Mouse (Mus musculus) CH12.LX (cell line): ENCODE results near the gene Aqr. TPM values are rescaled to one million over a fixed set of nuclear protein-coding genes. Genes with fewer than 3 reads are reported as not detected.

Source experiments
- DNase-seq: peaks from one replicate; pipeline ENCODE4 v3.0.0-alpha.2; 2013; ENCODE audit errors: extremely low read depth
- H3K27ac ChIP-seq: 2 replicates; pipeline ENCODE4 v1.5.1; 2012; ENCODE audit warnings: low read depth, mild to moderate bottlenecking, control low read depth, moderate library complexity; ENCODE audit not compliant: insufficient read depth
- H3K27me3 ChIP-seq: replicated peaks from 2 replicates; pipeline ENCODE3; 2012; ENCODE audit warnings: inconsistent platforms
- H3K36me3 ChIP-seq, 2 experiments: replicated peaks in 1 of 2; 2 replicates each; pipeline versions ENCODE3 to v1.6.1; 2012; ENCODE audit warnings: inconsistent platforms in 1 of 2, low read length in 1 of 2, mild to moderate bottlenecking in 1 of 2, mixed read lengths in 1 of 2, moderate library complexity in 1 of 2; ENCODE audit not compliant: control insufficient read depth in 1 of 2, insufficient read depth in 1 of 2
- H3K4me1 ChIP-seq, 2 experiments: 2 replicates each; pipeline ENCODE4 v1.6.1; 2012; ENCODE audit warnings: inconsistent platforms in 1 of 2, moderate library complexity in 1 of 2; ENCODE audit not compliant: insufficient read depth in 2 of 2, control insufficient read depth in 1 of 2
- H3K4me2 ChIP-seq: 2 replicates; pipeline ENCODE4 v1.6.1; 2012; ENCODE audit warnings: low read depth, mild to moderate bottlenecking, control low read depth; ENCODE audit not compliant: poor library complexity, insufficient read depth, severe bottlenecking
- H3K4me3 ChIP-seq, 3 experiments: fragments of 150-350 bp in 1 of 3; sonication (generic) in 1 of 3; replicated peaks in 1 of 3; 2 replicates each; pipeline versions ENCODE3 to v1.5.1; 2011 to 2012; ENCODE audit warnings: low read depth in 2 of 3, low read length in 2 of 3, mild to moderate bottlenecking in 2 of 3, moderate library complexity in 2 of 3, control low read depth in 1 of 3, improper control_type of control experiment in 1 of 3, inconsistent platforms in 1 of 3, mixed read lengths in 1 of 3; ENCODE audit not compliant: poor library complexity in 1 of 3
- H3K79me2 ChIP-seq: replicated peaks from 2 replicates; pipeline ENCODE4 v1.6.1; 2012; ENCODE audit warnings: mild to moderate bottlenecking, moderate library complexity; ENCODE audit not compliant: control insufficient read depth, poor library complexity, insufficient read depth, severe bottlenecking; ENCODE audit errors: extremely low read depth
- H3K9ac ChIP-seq: 2 replicates; pipeline ENCODE4 v1.6.1; 2012; ENCODE audit warnings: low read depth, mild to moderate bottlenecking, control low read depth, moderate library complexity; ENCODE audit not compliant: insufficient read depth
- H3K9me3 ChIP-seq: replicated peaks from 2 replicates; pipeline ENCODE3; 2012; ENCODE audit warnings: low read length, inconsistent platforms, mixed read lengths
- CTCF ChIP-seq, 2 experiments: IDR thresholded peaks in 1 of 2; conservative IDR thresholded peaks in 1 of 2; 2 replicates each; pipeline ENCODE4 v1.5.1; 2011 to 2012; ENCODE audit warnings: low read depth in 2 of 2, low read length in 2 of 2, improper control_type of control experiment in 1 of 2, inconsistent platforms in 1 of 2, mild to moderate bottlenecking in 1 of 2, moderate library complexity in 1 of 2
- ELF1 ChIP-seq: IDR thresholded peaks from 2 replicates; pipeline ENCODE4 v1.6.1; 2014; ENCODE audit warnings: low read depth, mild to moderate bottlenecking, inconsistent platforms, low read length, improper control_type of control experiment
- EP300 ChIP-seq: IDR thresholded peaks from 2 replicates; pipeline ENCODE4 v1.6.1; 2011; ENCODE audit warnings: low read length, improper control_type of control experiment
- ETS1 ChIP-seq: conservative IDR thresholded peaks from 2 replicates; pipeline ENCODE4 v1.6.1; 2012; ENCODE audit warnings: low read depth, mild to moderate bottlenecking, inconsistent platforms, low read length, improper control_type of control experiment, moderate library complexity
- GABPA ChIP-seq: IDR thresholded peaks from 2 replicates; pipeline ENCODE4 v1.6.1; 2012; ENCODE audit warnings: low read depth, low read length, improper control_type of control experiment, inconsistent platforms; ENCODE audit not compliant: insufficient replicate concordance
- JUND ChIP-seq: conservative IDR thresholded peaks from 2 replicates; pipeline ENCODE4 v1.6.1; 2011; ENCODE audit warnings: low read depth, low read length, improper control_type of control experiment
- KAT2A ChIP-seq: IDR thresholded peaks from 2 replicates; pipeline ENCODE4 v1.6.1; 2012; ENCODE audit warnings: low read length, improper control_type of control experiment, inconsistent platforms; ENCODE audit not compliant: insufficient replicate concordance
- MAFK ChIP-seq: IDR thresholded peaks from 2 replicates; pipeline ENCODE4 v1.6.1; 2011; ENCODE audit warnings: low read length, improper control_type of control experiment; ENCODE audit not compliant: insufficient replicate concordance
- MAX ChIP-seq: IDR thresholded peaks from 2 replicates; pipeline ENCODE4 v1.6.1; 2011; ENCODE audit warnings: low read length, improper control_type of control experiment
- MAZ ChIP-seq: IDR thresholded peaks from 2 replicates; pipeline ENCODE4 v1.6.1; 2012; ENCODE audit warnings: low read depth, mild to moderate bottlenecking, inconsistent platforms, low read length, improper control_type of control experiment, moderate library complexity
- MEF2A ChIP-seq: IDR thresholded peaks from 2 replicates; pipeline ENCODE4 v1.6.1; 2014; ENCODE audit warnings: low read depth, mild to moderate bottlenecking, inconsistent platforms, low read length, improper control_type of control experiment, borderline replicate concordance
- MYC ChIP-seq: IDR thresholded peaks from 2 replicates; pipeline ENCODE4 v1.6.1; 2011; ENCODE audit warnings: low read depth, mild to moderate bottlenecking, improper control_type of control experiment, low read length
- NELFE ChIP-seq: IDR thresholded peaks from 2 replicates; pipeline ENCODE4 v1.6.1; 2011; ENCODE audit warnings: low read depth, low read length, improper control_type of control experiment
- NRF1 ChIP-seq: IDR thresholded peaks from 2 replicates; pipeline ENCODE4 v1.6.1; 2014; ENCODE audit warnings: low read depth, mild to moderate bottlenecking, inconsistent platforms, low read length, improper control_type of control experiment, moderate library complexity
- POLR2A ChIP-seq: IDR thresholded peaks from 2 replicates; pipeline ENCODE4 v1.6.1; 2011; ENCODE audit warnings: low read depth, mild to moderate bottlenecking, improper control_type of control experiment, low read length
- POLR2AphosphoS2 ChIP-seq: IDR thresholded peaks from 2 replicates; pipeline ENCODE4 v1.6.1; 2011; ENCODE audit warnings: low read depth, low read length, improper control_type of control experiment
- RAD21 ChIP-seq: IDR thresholded peaks from 2 replicates; pipeline ENCODE4 v1.6.1; 2011; ENCODE audit warnings: low read depth, mild to moderate bottlenecking, low read length, improper control_type of control experiment, moderate library complexity
- SIN3A ChIP-seq: IDR thresholded peaks from 2 replicates; pipeline ENCODE4 v1.6.1; 2012; ENCODE audit warnings: low read length, improper control_type of control experiment, inconsistent platforms
- SMC3 ChIP-seq: IDR thresholded peaks from 2 replicates; pipeline ENCODE4 v1.6.1; 2011; ENCODE audit warnings: low read depth, low read length, improper control_type of control experiment
- TBP ChIP-seq: conservative IDR thresholded peaks from 2 replicates; pipeline ENCODE4 v1.6.1; 2011; ENCODE audit warnings: low read depth, low read length, improper control_type of control experiment
- TCF12 ChIP-seq: IDR thresholded peaks from 2 replicates; pipeline ENCODE4 v1.6.1; 2014; ENCODE audit warnings: low read depth, mild to moderate bottlenecking, inconsistent platforms, low read length, improper control_type of control experiment
- USF1 ChIP-seq: IDR thresholded peaks from 2 replicates; pipeline ENCODE4 v1.6.1; 2014; ENCODE audit warnings: low read depth, mild to moderate bottlenecking, inconsistent platforms, low read length, improper control_type of control experiment
- ZNF384 ChIP-seq: IDR thresholded peaks from 2 replicates; pipeline ENCODE4 v1.6.1; 2012; ENCODE audit warnings: low read depth, low read length, improper control_type of control experiment, inconsistent platforms
- dilution Hi-C: fragments of 300-500 bp; cut with MboI; formaldehyde crosslinking; loops from 2 replicates; pipeline ENCODE4 v1.14.3; 2020; ENCODE audit warnings: low sequenced_read_pairs; ENCODE audit not compliant: extremely low pct_unique_long_range_greater_than_20kb, extremely low pct_ligation_motif_present
- in situ Hi-C: fragments of 300-500 bp; cut with MboI; formaldehyde crosslinking; loops from 3 replicates; pipeline ENCODE4 v1.14.3; 2019; ENCODE audit warnings: low sequenced_read_pairs, low pct_ligation_motif_present, low pct_unique_long_range_greater_than_20kb, mixed read lengths
- polyA plus RNA-seq: library from polyadenylated mRNA; unstranded; fragments of >175 nt; gene quantifications from 2 replicates; pipeline ENCODE4 v1.2.1, GENCODE M21; 2012; ENCODE audit warnings: low read depth; ENCODE audit not compliant: insufficient read length
- total RNA-seq, 2 experiments: library from RNA; depleted of rRNA; stranded (reverse); fragments of 300-350 nt in 1 of 2; fragments of >200 nt in 1 of 2; gene quantifications; 2 replicates each; pipeline ENCODE4 v1.2.3; 2012 to 2014

The Aqr gene
- total and polyA plus RNA-seq, 3 experiments = 37.1 to 64.1 (median 44.0) TPM

DNA sequence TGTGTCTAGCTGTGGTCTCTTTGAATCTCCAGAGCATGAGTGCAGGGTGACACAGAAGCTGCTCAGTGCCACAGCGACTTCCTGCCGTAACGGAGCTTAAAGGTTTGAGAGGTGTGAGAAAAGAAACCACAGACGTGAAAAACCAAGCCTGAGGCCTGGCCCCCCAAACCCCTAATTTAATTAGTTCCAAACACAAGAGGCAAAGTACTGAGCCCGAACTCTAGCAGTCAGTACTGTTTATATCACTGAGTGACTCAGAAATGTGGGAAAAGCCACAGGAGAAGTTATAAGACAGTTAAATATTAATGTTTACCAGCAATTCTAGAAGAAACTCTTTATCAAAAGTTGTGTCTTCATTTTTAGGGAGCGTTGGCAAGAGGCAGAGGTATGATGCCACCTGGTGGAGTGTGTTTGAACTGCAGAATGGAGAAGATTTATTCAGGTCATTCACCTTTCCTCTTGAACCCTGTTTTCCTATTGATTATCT is 41.5 kb downstream of the Aqr start:
- in situ Hi-C loops (no loop called here), dilution Hi-C loops (no loop called here)
- peak; percentile 38 for DNase-seq

GRCm38 (mm10) chr2:114144915-114145314 is 41.9 kb downstream of the Aqr start:
- in situ Hi-C loops (no loop called here), dilution Hi-C loops (no loop called here)
- Histone ChIP-seq H3K36me3 (peaks cover 56 to 94% of the 10 kb centered on the region in 2 experiments), H3K4me1 (no peaks in the 10 kb centered on the region), H3K4me3 (no peak overlapping the region), H3K79me2 (no peaks in the 10 kb centered on the region), H3K27me3 (no peaks in the 10 kb centered on the region), H3K27ac (no peak overlapping the region), H3K9me3 (no peaks in the 10 kb centered on the region), H3K4me2 (no peak overlapping the region), H3K9ac (no peak overlapping the region)
- no peak for DNase-seq
- TF ChIP-seq GABPA (no peak), POLR2AphosphoS2 (no peak), EP300 (no peak), JUND (no peak), POLR2A (no peak), KAT2A (no peak), MAX (no peak), ETS1 (no peak), ZNF384 (no peak), MEF2A (no peak), USF1 (no peak), TBP (no peak), NRF1 (no peak), MAZ (no peak), CTCF (conservative IDR thresholded peaks at IDR 0.05 in 1 of 2, IDR thresholded peaks at IDR 0.05 in 1 of 2; ENCODE audit: low read depth in 2 of 2, low read length in 2 of 2) (no peak), ELF1 (no peak)

More for the DNA sequence above, 41.5 kb downstream of the Aqr start:
- Histone ChIP-seq H3K4me3 (no peak overlapping the region), H3K79me2 (no peaks in the 10 kb centered on the region), H3K9ac (no peak overlapping the region), H3K4me2 (no peak overlapping the region), H3K9me3 (no peaks in the 10 kb centered on the region), H3K4me1 (no peaks in the 10 kb centered on the region), H3K27me3 (no peaks in the 10 kb centered on the region), H3K36me3 (peaks cover 58 to 94% of the 10 kb centered on the region in 2 experiments), H3K27ac (no peak overlapping the region)
- no peak for TF ChIP-seq TCF12
- no peak for TF ChIP-seq ETS1
- TF ChIP-seq MYC = no peak
- no peak for TF ChIP-seq MAFK
- peak; percentile 71 to 83 for TF ChIP-seq CTCF (conservative IDR thresholded peaks at IDR 0.05 in 1 of 2, IDR thresholded peaks at IDR 0.05 in 1 of 2; ENCODE audit: low read depth in 2 of 2, low read length in 2 of 2)
- TF ChIP-seq RAD21 = peak; percentile 47
- TF ChIP-seq ELF1 = no peak
- TF ChIP-seq SIN3A = no peak
- TF ChIP-seq NRF1 = no peak
- peak; percentile 58 for TF ChIP-seq SMC3
- TF ChIP-seq POLR2AphosphoS2 = no peak
- TF ChIP-seq ZNF384 = no peak
- no peak for TF ChIP-seq NELFE
- TF ChIP-seq POLR2A = no peak
